Mouse (Mus musculus) urinary bladder, postnatal 36 days (tissue): ENCODE measurements at regions not wholly inside any gene's neighbourhood (a gene's known extent, or its start where the extent isn't known, plus 50 kb on each side); places are given as distances from the start of the nearest gene placed in this dataset.

Source experiments
- DNase-seq, 2 experiments: peaks; one replicate each; pipeline ENCODE4 v3.0.0; 2022; ENCODE audit warnings: low spot score in 2 of 2, mixed read lengths in 1 of 2

- no peak for DNase-seq
Measured at GRCm38 (mm10) chr1:92386752-92387151, 86.9 kb downstream of the Ndufa10 start.

GRCm38 (mm10) chr1:92384945-92385344 lies 88.7 kb downstream of the Ndufa10 start:
- no peak for DNase-seq

- DNase-seq = no peak
Measured at GRCm38 (mm10) chr1:92383749-92384148, 89.9 kb downstream of the Ndufa10 start.

GRCm38 (mm10) chr1:92379510-92379886 lies 94.2 kb downstream of the Ndufa10 start:
- no peak for DNase-seq

- peak; percentile 6 to 20 for DNase-seq
Measured at GRCm38 (mm10) chr1:92378741-92379509, 94.7 kb downstream of the Ndufa10 start.

- DNase-seq = no peak
Measured at GRCm38 (mm10) chr1:92376456-92376855, 97.2 kb downstream of the Ndufa10 start.

- DNase-seq = no peak
Measured at GRCm38 (mm10) chr1:92372222-92372990, 101.3 kb downstream of the Ndufa10 start.

- DNase-seq = no peak
Measured at GRCm38 (mm10) chr1:92371357-92371981, 102.2 kb downstream of the Ndufa10 start.

- DNase-seq = no peak
Measured at GRCm38 (mm10) chr1:92370842-92371241, 102.8 kb downstream of the Ndufa10 start.

GRCm38 (mm10) chr1:92369972-92370371 lies 103.7 kb downstream of the Ndufa10 start:
- no peak for DNase-seq

GRCm38 (mm10) chr1:92366249-92366648 lies 107.4 kb downstream of the Ndufa10 start:
- DNase-seq = no peak

GRCm38 (mm10) chr1:92365366-92366075 lies 108.1 kb downstream of the Ndufa10 start:
- DNase-seq = no peak

GRCm38 (mm10) chr1:92361677-92362076 lies 112.0 kb downstream of the Ndufa10 start:
- no peak for DNase-seq

GRCm38 (mm10) chr1:92360255-92360654 lies 113.4 kb downstream of the Ndufa10 start:
- DNase-seq = peak; percentile 34 to 50

- no peak for DNase-seq
Measured at GRCm38 (mm10) chr1:92359473-92359872, 114.2 kb downstream of the Ndufa10 start.

- DNase-seq = no peak
Measured at GRCm38 (mm10) chr1:92358758-92359287, 114.8 kb downstream of the Ndufa10 start.

GRCm38 (mm10) chr1:92348353-92349005 lies 125.2 kb downstream of the Ndufa10 start:
- no peak for DNase-seq

- DNase-seq = no peak
Measured at GRCm38 (mm10) chr1:92347656-92348055, 126.0 kb downstream of the Ndufa10 start.

- no peak for DNase-seq
Measured at GRCm38 (mm10) chr1:92343768-92344167, 129.9 kb downstream of the Ndufa10 start.

- DNase-seq = no peak
Measured at GRCm38 (mm10) chr1:92343161-92343598, 130.5 kb downstream of the Ndufa10 start.
